Mouse (Mus musculus) liver, adult 2 months (tissue): ENCODE results near the gene Mnat1.

Experiments used
- CTCF ChIP-seq: fragments of 200-500 bp; IDR thresholded peaks from 2 replicates; pipeline ENCODE4 v1.5.1; 2011; ENCODE audit warnings: low read depth, low read length, control low read depth
- POLR2A ChIP-seq: fragments of 200-500 bp; IDR thresholded peaks from 2 replicates; pipeline ENCODE4 v1.6.1; 2011; ENCODE audit warnings: low read length, control low read depth; ENCODE audit not compliant: insufficient read depth; ENCODE audit errors: extremely low read depth

GRCm38 (mm10) chr12:73170794-73171193 is 47.3 kb downstream of the Mnat1 start:
- TF ChIP-seq CTCF: no peak
- TF ChIP-seq POLR2A: no peak
